Mouse (Mus musculus) skeletal muscle tissue, adult 2 months (tissue): ENCODE results near the gene Gmds.

Experiments
- DNase-seq: peaks from one replicate; pipeline ENCODE4 v3.0.0-alpha.2; 2012; ENCODE audit warnings: low read depth, low spot score

Gene Gmds

GRCm38 (mm10) chr13:32161567-32161966 lies 177.0 kb downstream of the Gmds start:
- no peak for DNase-seq

GRCm38 (mm10) chr13:32158240-32158639 lies 180.3 kb downstream of the Gmds start:
- no peak for DNase-seq

- no peak for DNase-seq
Observed at GRCm38 (mm10) chr13:32145916-32146315, 192.6 kb downstream of the Gmds start.

- DNase-seq: no peak
Observed at GRCm38 (mm10) chr13:32145179-32145578, 193.4 kb downstream of the Gmds start.

GRCm38 (mm10) chr13:32143651-32144050 lies 194.9 kb downstream of the Gmds start:
- DNase-seq: no peak

- no peak for DNase-seq
Observed at GRCm38 (mm10) chr13:32134663-32135273, 203.8 kb downstream of the Gmds start.

- no peak for DNase-seq
Observed at GRCm38 (mm10) chr13:32129970-32130369, 208.6 kb downstream of the Gmds start.

GRCm38 (mm10) chr13:32118386-32118785 lies 220.2 kb downstream of the Gmds start:
- DNase-seq: no peak

- DNase-seq: no peak
Observed at GRCm38 (mm10) chr13:32115468-32115867, 223.1 kb downstream of the Gmds start.

- no peak for DNase-seq
Observed at GRCm38 (mm10) chr13:32113875-32114274, 224.7 kb downstream of the Gmds start.

- DNase-seq: no peak
Observed at GRCm38 (mm10) chr13:32088303-32088977, 250.1 kb downstream of the Gmds start.

GRCm38 (mm10) chr13:32080520-32081249 lies 257.9 kb downstream of the Gmds start:
- DNase-seq: no peak

- DNase-seq: no peak
Observed at GRCm38 (mm10) chr13:32073630-32074029, 264.9 kb downstream of the Gmds start.

- no peak for DNase-seq
Observed at GRCm38 (mm10) chr13:32055321-32055720, 283.2 kb downstream of the Gmds start.

- DNase-seq: no peak
Observed at GRCm38 (mm10) chr13:32053587-32053986, 285.0 kb downstream of the Gmds start.

- DNase-seq: no peak
Observed at GRCm38 (mm10) chr13:32047980-32048959, 290.3 kb downstream of the Gmds start.

GRCm38 (mm10) chr13:32046961-32047360 lies 291.6 kb downstream of the Gmds start:
- DNase-seq: no peak

GRCm38 (mm10) chr13:32042748-32043147 lies 295.8 kb downstream of the Gmds start:
- DNase-seq: no peak

- DNase-seq: no peak
Observed at GRCm38 (mm10) chr13:32040822-32041221, 297.7 kb downstream of the Gmds start.

GRCm38 (mm10) chr13:32036902-32037301 lies 301.6 kb downstream of the Gmds start:
- no peak for DNase-seq

- DNase-seq: no peak
Observed at GRCm38 (mm10) chr13:32034799-32035448, 303.6 kb downstream of the Gmds start.
